Mouse (Mus musculus) thymus, adult 18-20 months (tissue): Measurements from ENCODE around the gene Lrrfip1.

Experiments used
- DNase-seq, 2 experiments: peaks; one replicate each; pipeline ENCODE4 v3.0.0; 2022; ENCODE audit warnings: mixed read lengths in 2 of 2

Lrrfip1 gene

GRCm38 (mm10) chr1:91030383-91030782, 31.8 kb downstream of the Lrrfip1 start:
- DNase-seq: no peak

DNA sequence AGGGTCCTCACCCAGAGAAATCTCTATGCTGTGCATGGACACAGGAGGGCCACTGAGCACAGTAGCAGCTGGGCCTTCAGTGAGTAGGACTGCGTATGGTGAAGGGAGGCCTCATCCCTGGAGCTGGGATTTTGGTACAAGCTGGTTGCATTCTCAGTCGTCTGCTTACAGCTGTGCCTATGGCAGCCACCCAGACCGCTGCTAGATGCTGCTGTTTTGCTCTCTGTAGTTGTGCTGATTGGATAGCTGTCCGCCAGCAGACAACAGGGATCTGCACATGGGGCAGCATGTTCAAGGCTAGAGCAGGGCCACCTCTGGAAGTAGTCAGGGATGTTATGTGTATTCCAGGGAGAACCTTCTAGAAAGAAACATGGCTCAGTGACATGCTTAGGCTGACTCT, 33.0 kb downstream of the Lrrfip1 start:
- no peak for DNase-seq

- no peak for DNase-seq
These were observed 33.9 kb downstream of the Lrrfip1 start for GRCm38 (mm10) chr1:91032393-91032971.

DNA sequence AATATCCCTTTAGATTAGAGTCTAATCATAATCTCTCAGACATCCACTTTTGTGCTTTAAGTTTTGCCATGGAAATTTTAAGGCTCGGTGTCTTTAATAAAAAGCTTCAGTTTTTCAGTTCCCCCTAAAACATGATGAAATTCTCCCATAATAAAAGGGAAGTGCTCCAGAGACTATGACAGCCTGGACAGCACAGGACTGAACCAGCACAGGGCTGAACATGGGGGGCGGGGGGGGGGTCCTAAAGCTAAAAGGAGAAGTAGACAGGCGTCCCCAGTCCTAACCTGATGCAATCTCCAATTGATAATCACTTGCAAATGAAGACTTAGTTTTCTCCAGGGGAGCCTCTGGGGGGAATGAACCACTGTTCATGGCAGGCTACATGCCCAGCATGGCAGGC, 36.0 kb downstream of the Lrrfip1 start:
- DNase-seq: no peak

GRCm38 (mm10) chr1:91035266-91035665, 36.7 kb downstream of the Lrrfip1 start:
- no peak for DNase-seq

GRCm38 (mm10) chr1:91037213-91037612, 38.7 kb downstream of the Lrrfip1 start:
- DNase-seq: no peak

DNA sequence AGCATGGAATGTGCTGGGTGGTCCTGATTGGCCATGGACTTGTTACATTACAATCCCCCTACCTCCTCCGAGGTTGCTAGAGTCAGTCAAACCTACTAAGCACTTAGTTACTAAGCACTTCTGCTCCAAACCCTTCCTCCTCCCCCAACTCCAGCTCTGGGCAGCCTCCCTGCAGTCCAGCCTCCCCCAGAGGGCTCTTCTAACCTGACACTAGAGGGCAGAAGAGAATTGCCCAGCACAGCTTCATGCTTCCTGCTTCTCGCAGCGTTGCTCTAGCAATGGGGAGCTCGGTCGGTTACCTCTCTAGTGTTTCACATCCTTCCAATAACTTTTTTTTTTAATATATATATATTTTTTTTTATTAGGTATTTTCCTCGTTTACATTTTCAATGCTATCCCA, 39.5 kb downstream of the Lrrfip1 start:
- peak; percentile 47 to 65 for DNase-seq

DNA sequence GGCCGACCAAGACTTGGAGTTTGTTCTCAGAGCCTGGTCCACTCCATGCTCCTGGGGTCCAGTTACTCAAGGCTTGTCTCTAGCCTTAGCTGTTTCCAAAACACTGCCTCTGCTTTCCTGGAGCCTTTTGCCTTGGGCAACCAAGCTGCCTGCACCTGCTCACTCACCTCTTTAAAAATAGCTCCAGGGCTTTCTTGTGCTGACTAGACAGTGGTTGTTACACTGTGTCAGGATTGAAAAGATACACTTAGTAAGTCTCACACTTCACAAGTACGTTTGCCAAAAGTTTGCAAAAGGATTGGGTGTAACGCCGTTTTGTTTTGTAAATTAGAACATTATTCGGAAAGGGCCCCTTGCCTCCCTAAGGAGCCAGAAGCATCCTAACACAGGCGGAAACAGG, 40.0 kb downstream of the Lrrfip1 start:
- DNase-seq: no peak

- DNase-seq: no peak
These were observed 43.1 kb downstream of the Lrrfip1 start for GRCm38 (mm10) chr1:91041605-91042004.

- no peak for DNase-seq
These were observed 44.7 kb downstream of the Lrrfip1 start for GRCm38 (mm10) chr1:91043191-91043590.

GRCm38 (mm10) chr1:91044176-91044575, 45.6 kb downstream of the Lrrfip1 start:
- DNase-seq: no peak

DNA sequence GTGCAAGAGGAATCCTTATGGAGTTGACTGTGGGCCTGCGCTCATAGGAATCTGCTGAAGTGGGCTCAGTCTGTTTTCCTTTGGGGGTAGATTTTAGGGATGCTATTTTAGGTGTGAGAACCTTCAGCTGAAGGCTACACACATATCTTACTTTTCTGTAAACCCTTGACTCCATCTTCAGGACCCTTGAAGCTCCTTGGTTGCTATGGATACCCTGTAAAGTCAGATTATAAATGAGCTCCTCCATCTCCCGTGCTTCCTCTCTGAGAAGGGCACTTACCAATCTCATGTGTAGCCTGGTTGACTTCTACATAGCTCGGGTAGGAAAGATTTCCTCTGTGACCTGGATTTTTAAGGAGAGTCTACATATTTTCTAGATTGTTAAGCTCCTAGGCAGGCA, 46.1 kb downstream of the Lrrfip1 start:
- no peak for DNase-seq

GRCm38 (mm10) chr1:91046237-91046636, 47.7 kb downstream of the Lrrfip1 start:
- no peak for DNase-seq

DNA sequence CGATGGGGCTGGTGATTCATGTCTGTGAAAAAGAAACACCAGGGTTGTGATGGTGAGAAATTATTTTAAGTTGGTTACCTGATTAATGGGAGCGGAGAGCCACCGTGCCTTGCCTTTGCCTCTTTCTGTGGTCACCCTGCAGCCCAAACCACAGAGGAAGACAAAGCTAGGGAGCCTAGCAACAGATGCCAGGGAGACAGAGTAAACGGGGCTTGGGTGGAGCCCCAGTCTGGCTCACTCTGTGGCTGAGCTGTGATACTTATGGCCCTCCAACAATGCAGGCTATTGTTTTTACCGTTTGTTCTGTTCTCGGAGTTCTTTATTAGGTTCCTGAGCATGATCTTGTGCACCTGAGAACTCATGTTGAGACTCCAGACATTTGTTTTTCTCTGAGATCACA, 50.8 kb downstream of the Lrrfip1 start:
- no peak for DNase-seq

DNA sequence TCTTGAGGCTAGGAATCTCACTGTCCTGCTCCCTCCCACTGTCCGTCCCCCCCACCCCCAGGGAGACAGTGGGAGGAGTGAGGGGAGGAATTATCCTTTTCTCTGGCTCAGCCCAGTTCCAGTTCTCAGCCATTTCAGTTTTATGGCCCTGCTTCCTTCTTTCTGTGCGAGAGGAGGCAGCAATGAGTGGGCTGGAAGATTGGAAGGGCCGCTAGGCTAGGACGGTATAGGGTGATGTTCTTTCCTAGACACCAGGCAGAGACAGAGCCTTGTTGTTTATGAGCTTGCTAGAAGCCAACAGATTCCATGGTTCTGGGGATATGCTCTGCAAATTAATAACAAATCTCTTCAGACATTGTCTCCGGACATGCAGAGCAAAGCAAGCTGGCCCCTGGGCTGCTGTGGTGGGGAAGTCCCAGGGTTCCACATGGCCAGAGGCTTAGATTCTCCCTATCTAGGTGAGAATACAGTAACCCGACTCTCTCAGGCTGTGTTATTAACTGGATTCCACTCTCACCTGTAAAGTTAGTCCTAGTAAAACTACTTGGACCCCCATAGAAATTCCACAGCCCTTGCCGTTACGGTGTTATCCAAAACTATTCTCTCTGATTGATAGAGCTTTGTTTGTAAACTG, 53.0 kb downstream of the Lrrfip1 start:
- no peak for DNase-seq

- peak; percentile 89 to 92 for DNase-seq
These were observed 54.2 kb downstream of the Lrrfip1 start for GRCm38 (mm10) chr1:91052747-91053181.

DNA sequence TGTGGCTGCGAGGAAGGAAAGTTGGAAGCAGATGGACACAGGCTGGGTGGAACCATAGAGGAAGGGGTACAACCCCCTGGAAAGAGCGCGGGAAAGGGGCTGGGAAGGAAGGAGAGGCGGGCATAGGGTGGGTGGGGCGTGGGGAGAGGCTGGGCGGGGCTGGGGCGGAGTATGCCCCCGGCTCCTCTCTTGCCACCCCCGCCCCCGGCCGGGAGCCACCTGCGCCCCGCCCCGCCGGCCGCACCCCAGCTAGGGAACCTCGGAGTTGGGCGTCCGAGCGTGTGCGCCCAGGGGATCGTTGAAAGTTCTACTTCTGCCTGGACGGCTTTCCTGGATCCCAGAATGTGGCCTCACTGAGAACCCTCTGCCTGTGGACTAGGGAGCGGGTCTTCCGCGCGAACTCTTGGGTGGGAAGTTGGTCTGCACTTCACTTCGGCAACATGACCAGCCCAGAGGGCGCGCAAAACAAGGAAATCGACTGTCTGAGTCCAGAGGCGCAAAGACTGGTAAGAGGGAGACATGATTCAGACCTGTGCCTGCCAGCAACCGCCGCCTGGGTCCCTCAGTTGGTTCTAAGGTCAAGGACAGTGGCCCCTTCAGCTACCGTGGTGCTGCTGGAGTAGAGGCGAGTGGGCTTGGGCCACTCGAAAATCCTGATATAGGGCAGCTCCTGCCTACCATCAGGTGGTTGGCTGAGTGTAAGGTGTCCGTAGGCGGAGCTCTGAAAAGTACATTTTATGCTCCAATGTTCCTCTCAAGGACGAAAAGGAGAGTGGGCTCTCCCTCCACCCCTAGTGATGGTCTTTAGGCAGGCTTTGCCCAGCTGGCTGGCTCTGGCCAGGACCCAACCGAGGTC, 54.9 kb downstream of the Lrrfip1 start:
- DNase-seq: peak; percentile 73 to 77

DNA sequence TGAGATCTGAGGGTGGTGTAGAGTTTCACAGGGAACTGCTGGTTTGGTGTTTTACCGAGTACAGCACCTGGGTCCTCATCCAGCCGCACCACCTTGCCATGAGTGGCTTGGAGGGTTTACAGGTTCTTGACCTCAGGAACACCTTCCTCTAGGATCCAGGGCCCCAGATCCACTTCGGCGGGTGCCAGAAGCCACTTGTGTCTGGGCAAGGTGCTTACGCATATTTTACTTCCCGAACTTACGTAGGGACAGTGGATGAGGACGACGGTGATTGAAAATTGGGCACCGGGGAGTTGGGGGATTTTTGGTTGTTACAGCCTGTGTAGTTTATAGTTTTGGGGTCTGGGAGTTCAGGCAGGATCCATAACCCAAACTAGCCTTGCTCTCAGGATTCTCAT, 55.5 kb downstream of the Lrrfip1 start:
- DNase-seq: no peak

- peak in 1 of 2 experiments; percentile 61 for DNase-seq
These were observed 56.3 kb downstream of the Lrrfip1 start for GRCm38 (mm10) chr1:91054815-91055214.

DNA sequence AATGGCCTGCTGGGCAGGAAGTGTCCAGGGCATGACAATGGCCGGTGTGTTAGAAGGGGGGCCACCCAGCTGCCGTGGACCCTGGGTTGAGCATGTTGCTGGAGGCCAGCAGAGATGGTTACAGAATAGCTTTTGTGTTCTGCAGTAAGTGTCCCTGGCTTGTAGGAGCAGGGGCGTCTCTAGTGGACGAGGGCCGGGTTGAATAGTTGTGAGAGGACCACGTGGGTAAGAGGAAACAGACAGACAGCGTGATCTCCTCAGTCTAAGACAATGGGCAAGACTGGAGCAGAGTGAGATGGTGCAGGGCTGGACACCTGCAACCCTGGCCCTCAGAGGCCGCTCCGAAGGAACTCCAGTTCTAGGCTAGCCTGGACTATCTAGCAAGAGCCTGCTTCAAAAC, 57.2 kb downstream of the Lrrfip1 start:
- DNase-seq: peak in 1 of 2 experiments; percentile 27

- DNase-seq: peak in 1 of 2 experiments; percentile 35
These were observed 57.9 kb downstream of the Lrrfip1 start for GRCm38 (mm10) chr1:91056416-91056815.

DNA sequence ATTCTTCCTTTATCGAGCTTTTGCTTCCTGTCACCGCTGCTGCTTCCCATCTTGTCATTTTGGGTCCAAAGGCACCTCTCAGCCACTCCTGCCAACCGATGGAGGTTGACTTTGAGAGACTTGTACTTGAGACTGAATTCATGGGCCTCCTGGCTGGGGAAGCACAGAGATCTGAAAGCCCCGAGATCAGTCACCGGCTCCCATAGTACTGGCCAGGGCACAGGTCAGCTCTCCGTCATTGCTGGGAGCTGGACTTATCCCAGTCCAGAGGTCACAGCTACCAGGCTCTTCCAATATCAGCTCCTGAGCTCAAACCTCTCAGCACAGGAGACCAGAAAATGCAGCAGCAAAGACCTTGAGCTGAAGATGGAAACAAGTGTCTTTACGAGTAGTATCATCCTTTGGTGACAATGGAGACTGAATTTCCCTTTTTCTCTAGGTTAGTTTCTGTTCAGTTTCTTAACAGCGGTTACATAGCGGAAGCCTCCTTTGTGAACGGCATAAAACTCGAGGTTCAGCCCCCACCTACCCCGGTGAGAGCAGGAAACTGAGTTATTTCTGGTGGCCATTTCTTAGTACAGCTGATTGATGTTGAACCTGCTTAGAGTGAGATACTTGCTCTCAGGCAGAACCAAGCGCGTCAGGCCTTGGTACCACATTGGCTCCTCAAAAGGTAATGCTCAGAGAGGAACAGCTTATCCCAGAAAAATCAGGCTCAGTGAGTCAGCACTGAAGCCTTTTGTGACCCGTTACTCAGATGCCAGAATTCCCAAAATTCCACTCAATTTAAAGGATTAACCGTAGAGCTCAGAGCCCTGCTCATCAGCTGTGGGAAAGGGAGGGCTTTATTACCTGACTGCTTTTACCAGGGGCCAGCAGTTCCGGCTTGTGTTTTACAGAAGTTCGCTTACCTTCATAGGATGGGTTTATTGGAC, 59.0 kb downstream of the Lrrfip1 start:
- peak; percentile 53 to 75 for DNase-seq

- DNase-seq: no peak
These were observed 59.7 kb downstream of the Lrrfip1 start for GRCm38 (mm10) chr1:91058251-91058650.
